Mouse (Mus musculus): Measurements from ENCODE around the gene Gm28635. TPM values are rescaled to one million over a fixed set of nuclear protein-coding genes. Genes with fewer than 3 reads are reported as not detected.

The Gm28635 gene
- 1 to 10 TPM in 3 of 4 experiments, not detected in 1; 1.5 to 5.7 (median 1.8) TPM for total RNA-seq (2022)

DNA sequence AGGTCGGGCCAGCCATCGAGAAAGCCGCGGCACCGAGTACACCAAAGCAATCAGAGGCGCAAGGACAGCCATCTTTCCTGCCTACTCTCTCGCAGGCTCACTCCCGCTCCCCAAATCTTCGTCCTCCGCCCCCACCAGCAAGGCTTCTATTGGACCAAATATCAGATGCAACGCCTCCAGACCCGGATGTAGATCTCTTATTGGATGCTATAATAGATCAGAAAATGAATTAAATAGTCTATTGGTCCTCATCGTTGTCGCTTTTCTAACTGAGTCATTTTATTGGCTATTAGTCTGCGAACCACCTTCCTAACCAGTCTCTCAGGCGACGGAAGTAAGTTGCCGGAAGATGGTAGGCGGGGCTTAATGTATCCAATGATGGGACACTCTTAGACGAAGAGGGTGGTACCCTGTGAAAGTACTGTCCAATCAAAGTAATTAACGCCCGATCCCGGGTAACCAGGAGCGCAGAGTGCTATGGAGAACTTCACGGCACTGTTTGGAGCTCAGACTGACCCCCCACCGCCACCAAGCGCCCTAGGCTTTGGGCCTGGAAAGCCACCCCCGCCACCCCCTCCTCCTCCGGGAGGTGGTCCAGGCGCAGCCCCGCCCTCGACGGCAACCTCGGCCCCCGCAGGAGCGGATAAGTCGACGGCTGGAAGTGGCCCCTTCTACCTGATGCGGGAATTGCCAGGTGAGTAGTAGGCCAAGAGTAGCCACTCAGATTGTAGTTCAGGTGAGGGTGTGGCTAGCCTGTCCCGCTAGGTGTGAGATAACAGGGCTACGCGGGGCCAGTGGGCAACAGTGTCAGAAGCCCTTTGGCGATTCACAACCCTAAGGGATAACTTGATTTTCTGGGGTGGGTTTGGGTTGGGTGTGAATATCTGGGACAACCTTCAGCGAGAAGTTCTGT, at the start of gene Gm28635, which contains the start of gene Med19:
Gene Gm28635, minus strand, starts transcription at position 74 of the 913 bp plus-strand sequence.
Gene Med19, plus strand, starts transcription at position 435 of the 913 bp plus-strand sequence.
- DNase-seq (ENCODE audit: low spot score in 2 of 2), result peak; percentile 95 to 98

DNA sequence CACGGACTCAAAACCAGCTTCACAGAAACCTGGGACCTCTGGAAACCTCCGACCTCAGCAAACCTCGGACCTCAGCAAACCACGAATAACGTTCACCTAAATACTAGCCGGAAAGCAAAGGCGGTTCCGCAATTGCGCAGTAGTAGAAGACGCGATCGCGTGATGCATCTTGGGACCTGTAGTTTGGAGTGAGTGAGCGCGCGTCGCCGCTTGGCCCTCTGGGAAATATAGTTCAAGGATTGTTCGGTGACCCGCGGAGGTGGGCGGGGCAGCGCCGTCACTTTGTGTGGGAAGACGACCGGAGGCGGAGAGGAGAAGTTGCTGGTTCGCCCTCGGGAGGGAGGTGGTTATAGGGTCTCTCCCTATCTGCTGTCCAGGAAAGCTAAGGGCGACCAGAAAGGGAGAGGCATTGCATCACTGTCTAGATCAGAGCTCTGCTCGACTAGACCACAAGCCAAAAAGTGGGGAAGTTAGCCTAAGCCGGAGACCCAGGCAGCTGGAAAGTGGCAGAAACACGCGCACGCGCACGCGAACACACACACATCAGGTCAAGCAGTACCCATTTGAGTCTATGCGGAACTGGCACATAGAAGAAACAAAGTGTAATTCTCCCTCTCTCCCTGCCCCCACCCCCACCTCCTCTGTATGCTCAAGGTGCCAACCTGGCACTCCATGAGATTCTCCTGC, 49.5 kb upstream of the Gm28635 start, which contains the start of gene Clp1:
Gene Clp1, minus strand, starts transcription at position 179 of the 687 bp plus-strand sequence.
- peak; percentile 95 to 97 for DNase-seq (ENCODE audit: low spot score in 2 of 2)

- no peak for DNase-seq (ENCODE audit: low spot score in 2 of 2)
Measured at GRCm38 (mm10) chr2:84726716-84727115, 48.9 kb upstream of the Gm28635 start.

- no peak for DNase-seq (ENCODE audit: low spot score in 2 of 2)
Measured at GRCm38 (mm10) chr2:84725770-84726169, 47.9 kb upstream of the Gm28635 start.

DNA sequence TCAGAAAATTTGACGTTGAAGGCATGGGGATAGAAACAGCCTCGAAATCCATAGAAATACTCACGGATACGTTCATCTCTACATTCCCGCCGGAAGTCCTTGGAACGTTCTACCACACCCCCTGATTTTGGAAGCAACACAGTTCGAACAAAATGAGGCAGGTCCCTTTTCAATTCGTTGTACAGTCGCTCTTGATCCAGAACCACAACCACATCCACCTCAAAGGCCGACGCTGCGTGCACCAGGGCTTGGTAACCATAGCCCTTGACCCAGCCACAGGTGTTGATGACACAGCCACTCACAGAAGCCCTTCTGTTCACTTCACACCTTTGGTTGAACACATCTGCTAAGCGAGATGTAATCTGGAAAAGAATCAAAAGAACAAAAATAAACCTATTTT, 46.0 kb upstream of the Gm28635 start:
- no peak for DNase-seq (ENCODE audit: low spot score in 2 of 2)

DNA sequence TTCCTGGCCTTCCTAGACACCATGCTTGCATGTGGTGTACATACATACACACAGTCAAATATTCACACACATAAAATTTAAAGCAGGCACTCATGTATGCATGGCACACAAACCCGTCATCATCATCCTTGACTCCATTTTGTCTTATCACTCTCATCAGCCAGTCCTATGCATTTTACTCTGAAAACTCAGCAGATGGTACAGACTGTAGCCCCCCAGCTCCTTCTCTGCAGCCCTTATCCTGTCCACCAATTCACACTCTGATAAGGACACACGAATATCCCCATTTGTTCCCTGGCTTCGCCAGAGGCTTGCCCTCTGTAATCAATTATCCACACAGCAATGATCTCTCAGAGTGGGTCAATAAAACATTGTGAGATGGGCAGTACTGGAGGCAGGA, 43.3 kb upstream of the Gm28635 start:
- DNase-seq (ENCODE audit: low spot score in 2 of 2), result no peak

DNA sequence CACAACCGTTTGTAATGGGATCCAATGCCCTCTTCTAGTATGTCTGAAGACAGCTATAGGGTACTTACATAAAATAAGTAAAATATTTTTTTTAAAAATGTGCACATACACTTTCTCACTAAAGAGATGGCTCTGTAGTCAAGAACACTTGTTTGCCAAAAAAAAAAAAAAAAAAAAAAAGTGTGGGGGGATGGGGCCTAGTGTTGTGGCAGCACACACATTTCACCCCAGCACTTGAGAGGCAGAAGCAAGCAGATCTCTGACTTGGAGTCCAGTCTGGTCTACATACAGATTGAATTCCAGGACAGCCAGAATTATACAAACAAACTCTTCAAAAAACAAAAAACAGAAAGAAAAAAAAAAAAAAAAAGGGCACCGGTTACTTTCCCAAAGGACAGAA, 42.9 kb upstream of the Gm28635 start:
- no peak for DNase-seq (ENCODE audit: low spot score in 2 of 2)

- DNase-seq (ENCODE audit: low spot score in 2 of 2), result no peak
Measured at GRCm38 (mm10) chr2:84717357-84717756, 39.5 kb upstream of the Gm28635 start.

DNA sequence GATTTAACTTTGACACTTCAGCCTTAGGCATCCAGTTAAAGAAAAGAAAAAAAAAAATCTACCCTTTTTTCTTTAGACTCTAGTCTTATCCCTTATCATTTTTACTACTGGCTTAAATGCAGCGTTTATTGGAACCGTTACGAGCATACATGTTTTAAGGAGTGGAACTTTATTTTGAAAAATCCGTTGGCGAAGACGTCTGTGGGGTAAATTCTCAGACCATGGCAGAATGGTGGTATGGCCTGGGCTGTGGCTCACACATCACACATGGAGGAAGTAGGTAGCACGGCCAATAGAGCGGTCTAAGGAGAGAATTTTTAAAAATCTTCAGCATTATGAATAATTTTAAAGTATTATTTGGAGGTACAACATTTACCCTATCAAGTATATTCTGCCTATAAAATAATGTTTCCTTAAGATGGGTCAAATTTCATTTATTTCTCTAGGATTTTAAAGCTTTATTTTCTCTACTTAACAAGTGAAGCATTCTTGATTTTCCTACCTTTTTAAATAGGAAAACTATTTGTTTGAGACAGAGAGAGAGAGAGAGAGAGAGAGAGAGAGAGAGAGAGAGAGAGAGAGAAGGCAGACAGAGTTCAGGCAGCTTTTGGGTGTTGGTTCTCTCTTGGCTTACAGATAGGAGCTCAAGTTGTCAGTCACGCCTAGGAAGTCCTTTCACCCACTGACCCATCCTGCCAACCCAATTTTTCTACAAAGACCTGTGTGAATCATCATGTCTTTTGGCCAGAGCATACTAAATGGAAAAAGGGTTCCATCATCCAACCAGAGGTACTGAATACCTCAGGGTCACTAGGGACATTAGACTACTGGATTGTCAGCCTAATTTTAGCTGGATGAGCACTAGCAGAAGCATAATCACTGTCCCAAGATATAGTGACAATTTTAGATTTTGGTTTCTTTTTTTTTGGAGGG, 38.8 kb upstream of the Gm28635 start:
- DNase-seq (ENCODE audit: low spot score in 2 of 2), result no peak

DNA sequence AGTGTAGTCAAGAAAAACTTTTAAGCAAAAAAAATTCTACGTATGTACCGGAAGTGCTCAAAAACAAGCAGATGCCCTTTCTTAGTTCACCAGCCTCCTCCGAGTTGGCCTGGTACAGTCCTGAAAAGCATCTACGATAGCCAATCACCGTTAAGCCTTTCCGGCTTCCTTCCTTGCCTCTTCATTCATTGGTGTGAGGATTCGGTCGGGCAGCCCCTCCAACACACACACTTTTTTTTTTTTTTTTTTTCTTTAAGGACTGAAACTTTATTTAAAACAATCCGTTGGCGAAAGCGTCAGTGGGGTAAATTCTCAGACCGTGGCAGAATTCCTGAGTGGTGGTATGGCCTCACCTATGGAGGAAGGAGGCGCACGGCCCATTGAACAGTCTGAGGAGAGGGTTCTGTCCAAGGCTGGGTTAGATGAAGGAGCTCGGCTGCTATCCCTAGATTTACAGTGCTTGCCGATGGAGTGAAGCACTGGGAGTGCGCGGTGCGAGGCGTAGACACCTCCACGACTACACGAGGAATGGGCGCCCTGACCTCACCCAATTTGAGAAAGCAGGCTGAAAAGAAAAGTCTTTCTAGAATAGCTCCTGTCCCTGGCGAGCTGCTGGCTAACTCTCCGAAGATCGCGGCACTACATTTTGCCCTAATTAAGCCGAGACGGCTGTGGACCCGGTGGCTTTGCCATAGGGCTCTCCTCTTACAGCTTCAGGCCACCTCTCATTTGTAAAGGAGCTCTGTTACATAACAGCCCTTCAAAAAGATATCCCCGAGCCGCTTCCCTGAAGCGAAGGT, 37.9 kb upstream of the Gm28635 start:
- peak; percentile 67 to 95 for DNase-seq (ENCODE audit: low spot score in 2 of 2)

GRCm38 (mm10) chr2:84714811-84715561, 37.1 kb upstream of the Gm28635 start, which contains the start of gene Zdhhc5:
Zdhhc5 (minus strand) TSS chr2:84715180.
- DNase-seq (ENCODE audit: low spot score in 2 of 2), result peak; percentile 96 to 99

DNA sequence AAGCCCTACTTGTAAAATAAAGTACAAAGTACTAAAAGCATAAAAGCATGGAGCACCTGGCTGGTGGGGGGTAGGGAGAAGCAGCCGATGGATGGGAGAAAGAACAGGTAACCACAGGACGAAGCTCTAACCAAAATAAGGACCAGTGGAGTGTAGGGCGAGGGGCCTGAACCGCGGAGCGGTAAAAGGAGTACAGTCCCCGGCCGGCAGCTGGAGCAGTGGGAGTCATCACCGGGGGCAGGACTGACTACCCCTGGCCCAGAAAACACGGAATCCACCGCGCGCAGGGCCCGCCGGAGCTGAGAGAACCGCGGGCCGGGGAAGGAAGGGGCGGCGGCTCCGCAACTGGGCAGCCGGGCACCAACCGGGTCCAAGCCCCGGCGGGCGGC, 36.6 kb upstream of the Gm28635 start:
- DNase-seq (ENCODE audit: low spot score in 2 of 2), result peak in 1 of 2 experiments; percentile 33

- DNase-seq (ENCODE audit: low spot score in 2 of 2), result no peak
Measured at GRCm38 (mm10) chr2:84711898-84712297, 34.1 kb upstream of the Gm28635 start.

DNA sequence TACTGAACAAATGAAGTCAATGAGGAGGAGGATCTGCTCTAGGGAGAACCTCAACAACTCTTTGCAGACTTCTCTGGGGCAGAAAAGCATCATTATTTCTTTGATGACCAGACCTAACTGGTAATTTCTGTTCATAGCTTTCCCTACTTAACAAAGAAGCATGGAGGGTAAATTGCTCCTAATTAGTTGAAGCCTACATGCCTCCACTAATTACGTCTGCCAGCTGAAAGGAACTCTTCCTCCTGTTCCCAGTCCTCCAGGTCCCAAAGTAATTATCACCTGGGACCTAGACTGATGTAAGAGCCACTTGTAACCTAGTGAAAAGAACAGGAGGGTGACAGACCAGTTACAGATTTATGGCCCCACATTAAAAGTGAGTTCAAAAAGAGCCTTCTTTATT, 29.7 kb upstream of the Gm28635 start:
- DNase-seq (ENCODE audit: low spot score in 2 of 2), result no peak

GRCm38 (mm10) chr2:84705295-84705694, 27.5 kb upstream of the Gm28635 start:
- no peak for DNase-seq (ENCODE audit: low spot score in 2 of 2)

DNA sequence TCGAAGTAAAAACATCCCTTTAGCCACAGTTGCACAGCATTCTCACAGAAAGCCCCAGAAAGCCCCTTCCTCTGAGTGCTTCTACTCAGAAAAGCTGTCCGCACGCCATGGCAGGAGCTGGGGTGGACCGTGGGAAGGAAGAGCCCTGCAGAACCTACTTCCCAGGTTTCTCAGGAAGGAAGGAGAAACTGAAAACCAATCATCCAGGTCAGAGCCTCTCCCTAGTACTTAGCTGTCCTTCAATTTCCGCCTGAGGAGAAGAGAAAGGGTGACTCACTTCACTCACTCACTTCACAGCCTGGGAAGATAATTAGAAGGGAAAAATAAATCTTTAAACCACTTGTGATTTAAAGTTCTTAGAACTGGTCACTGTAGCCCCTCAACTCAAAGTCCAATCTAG, 26.5 kb upstream of the Gm28635 start:
- no peak for DNase-seq (ENCODE audit: low spot score in 2 of 2)

GRCm38 (mm10) chr2:84703497-84703896, 25.7 kb upstream of the Gm28635 start:
- no peak for DNase-seq (ENCODE audit: low spot score in 2 of 2)

GRCm38 (mm10) chr2:84695007-84695695, 17.3 kb upstream of the Gm28635 start:
- no peak for DNase-seq (ENCODE audit: low spot score in 2 of 2)

- no peak for DNase-seq (ENCODE audit: low spot score in 2 of 2)
Measured at GRCm38 (mm10) chr2:84690050-84690449, 12.2 kb upstream of the Gm28635 start.
